In genomic region chr12:89513759-89514158, GRCm38 (mm10) we compare ENCODE assay signal across 8 mouse cellular contexts.
A peak's percentile ranks its signal among the peaks of the same experiment; 100 is the strongest.
DNase-seq lines count a peak whose midpoint lies in the region; ATAC-seq and TF ChIP-seq lines count a peak whose summit lies in the region.

No protein-coding gene starts in this region.

- H3K36me3 ChIP-seq in intestine, postnatal 0 days (ENCODE audit: control insufficient read depth, insufficient read depth) = no peaks in the 10 kb centered on the region
- H3K36me3 ChIP-seq in intestine, embryonic 15.5 days = no peaks in the 10 kb centered on the region
- no peaks in the 10 kb centered on the region for H3K36me3 ChIP-seq in MEL (ENCODE audit: control insufficient read depth in 1 of 2, insufficient read depth in 2 of 2, low read length in 2 of 2)

- no peaks in the 10 kb centered on the region for H3K79me2 ChIP-seq in MEL (ENCODE audit: control insufficient read depth, insufficient read depth, low read length, poor library complexity)

- no peaks in the 10 kb centered on the region for H3K9me3 ChIP-seq in intestine, postnatal 0 days (ENCODE audit: control insufficient read depth)
- H3K9me3 ChIP-seq in intestine, embryonic 15.5 days = no peaks in the 10 kb centered on the region
- no peaks in the 10 kb centered on the region for H3K9me3 ChIP-seq in MEL (replicated peaks; ENCODE audit: insufficient read depth, low read length)

- no peaks in the 10 kb centered on the region for H3K27me3 ChIP-seq in intestine, postnatal 0 days (replicated peaks; ENCODE audit: control insufficient read depth, insufficient read depth, low read length)
- no peaks in the 10 kb centered on the region for H3K27me3 ChIP-seq in intestine, embryonic 15.5 days (replicated peaks)
- no peaks in the 10 kb centered on the region for H3K27me3 ChIP-seq in MEL (ENCODE audit: control insufficient read depth in 1 of 2, insufficient read depth in 2 of 2, low read length in 2 of 2)

- WGBS in intestine, postnatal 0 days = 33% methylated on average over 7 of the region's 7 CpGs
- 46% methylated on average over 7 of the region's 7 CpGs for WGBS in intestine, embryonic 15.5 days

- TF ChIP-seq EP300 in MEL (IDR thresholded peaks at IDR 0.05; ENCODE audit: low read depth in 1 of 2, low read length in 2 of 2) = no peak

- no peak overlapping the region for H3K27ac ChIP-seq in intestine, postnatal 0 days (ENCODE audit: low read depth, low read length)
- H3K27ac ChIP-seq in intestine, embryonic 15.5 days = no peak overlapping the region
- H3K27ac ChIP-seq in MEL (ENCODE audit: control insufficient read depth, low read depth, low read length) = no peak overlapping the region

- TF ChIP-seq CTCF in intestine, postnatal 0 days (IDR thresholded peaks at IDR 0.05; ENCODE audit: low read depth) = peak; percentile 85
- peak; percentile 47 to 77 (median 49); a peak in 5 of 6 replicates for TF ChIP-seq CTCF in MEL (IDR thresholded peaks at IDR 0.05 in 2 of 3, conservative IDR thresholded peaks at IDR 0.05 in 1 of 3; ENCODE audit: control insufficient read depth in 1 of 3, insufficient read depth in 1 of 3, low read depth in 2 of 3, low read length in 3 of 3, poor library complexity in 1 of 3, severe bottlenecking in 1 of 3)

- H3K4me2 ChIP-seq in intestine, postnatal 0 days (replicated peaks; ENCODE audit: low read depth) = no peak overlapping the region
- no peak overlapping the region for H3K4me2 ChIP-seq in intestine, embryonic 15.5 days (replicated peaks)

- no peak overlapping the region for H3K9ac ChIP-seq in intestine, postnatal 0 days (ENCODE audit: low read depth, low read length)
- H3K9ac ChIP-seq in intestine, embryonic 15.5 days = no peak overlapping the region
- H3K9ac ChIP-seq in MEL (ENCODE audit: control insufficient read depth, low read depth, low read length, poor library complexity, severe bottlenecking) = no peak overlapping the region

- ATAC-seq in intestine, postnatal 0 days = no peak
- ATAC-seq in intestine, embryonic 15.5 days = no peak

- TF ChIP-seq RAD21 in MEL (IDR thresholded peaks at IDR 0.05; ENCODE audit: low read depth, low read length) = peak; percentile 49

- H3K4me3 ChIP-seq in intestine, postnatal 0 days (ENCODE audit: low read depth, low read length) = no peak overlapping the region
- H3K4me3 ChIP-seq in intestine, embryonic 15.5 days (replicated peaks) = no peak overlapping the region
- no peak overlapping the region for H3K4me3 ChIP-seq in MEL (ENCODE audit: control insufficient read depth in 1 of 2, insufficient read depth in 1 of 2, low read depth in 2 of 2, low read length in 2 of 2)

- H3K4me1 ChIP-seq in intestine, postnatal 0 days (replicated peaks; ENCODE audit: control insufficient read depth, insufficient read depth, low read length) = no peaks in the 10 kb centered on the region
- no peaks in the 10 kb centered on the region for H3K4me1 ChIP-seq in intestine, embryonic 15.5 days (replicated peaks)
- no peaks in the 10 kb centered on the region for H3K4me1 ChIP-seq in MEL (ENCODE audit: control insufficient read depth in 1 of 2, insufficient read depth in 2 of 2, low read length in 2 of 2)

- DNase-seq in MEL (ENCODE audit: low read depth, low spot score) = peak; percentile 52
- DNase-seq in cerebellum, adult 9-11 months = peak; percentile 76
- DNase-seq in frontal cortex, postnatal 14 days (ENCODE audit: low spot score in 2 of 2) = peak; percentile 11 to 29
- DNase-seq in layer of hippocampus, postnatal 25 days (ENCODE audit: extremely low spot score in 1 of 2, low spot score in 1 of 2) = peak; percentile 17 to 48
- peak; percentile 54 for DNase-seq in naive thymus-derived CD4-positive, alpha-beta T cell, adult 2 months (ENCODE audit: low read depth)
- no peak for DNase-seq in spleen, postnatal 4 days (ENCODE audit: low spot score in 2 of 2)

- no peak for TF ChIP-seq POLR2A in MEL (IDR thresholded peaks at IDR 0.05; ENCODE audit: control insufficient read depth in 1 of 2, insufficient read depth in 1 of 2, low read depth in 1 of 2, low read length in 2 of 2, poor library complexity in 1 of 2)

TF ChIP-seq in MEL, 35 proteins besides CTCF, POLR2A, EP300 and RAD21:
- TF ChIP-seq GABPA (IDR thresholded peaks at IDR 0.05; ENCODE audit: low read depth, low read length) = no peak
- TF ChIP-seq SMC3 (IDR thresholded peaks at IDR 0.05; ENCODE audit: low read depth, low read length) = peak; percentile 51

Comparison
In these comparisons a context has a peak if more than half of its experiments do, and no peak if none do; other contexts are left out.
1. DNase-seq: peak in MEL (single experiment), cerebellum, adult 9-11 months (single experiment), frontal cortex, postnatal 14 days (2 of 2), layer of hippocampus, postnatal 25 days (2 of 2) and naive thymus-derived CD4-positive, alpha-beta T cell, adult 2 months (single experiment); none in spleen, postnatal 4 days (0 of 2).